Mouse (Mus musculus) A20 (cell line): ENCODE data around the gene Haus4.
A peak's percentile ranks its signal among the peaks of the same experiment; 100 is the strongest.

Experiments used
- DNase-seq: peaks from one replicate; pipeline ENCODE4 v3.0.0-alpha.2; 2011; ENCODE audit warnings: low read depth, low spot score

Haus4 gene

DNA sequence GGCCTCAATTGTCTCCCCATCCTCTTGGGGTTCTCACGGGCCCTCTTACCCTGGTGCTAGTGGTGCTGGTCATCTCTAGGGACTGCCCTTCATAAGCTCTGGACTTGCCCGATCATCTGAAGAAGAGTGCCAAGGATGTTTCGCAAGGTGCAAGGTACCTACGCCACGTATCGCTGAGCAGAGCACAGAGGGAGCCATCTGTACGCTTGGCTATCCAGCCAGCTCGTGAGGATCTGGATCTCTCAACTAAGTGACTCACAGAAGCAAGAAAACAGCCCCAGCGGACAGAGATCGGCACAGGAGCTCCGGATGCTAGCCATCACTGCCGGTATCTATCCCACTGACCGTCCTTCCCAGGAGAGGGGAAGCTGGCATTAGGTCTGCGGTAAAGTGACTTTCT is 57.7 kb downstream of the Haus4 start:
- no peak for DNase-seq

DNA sequence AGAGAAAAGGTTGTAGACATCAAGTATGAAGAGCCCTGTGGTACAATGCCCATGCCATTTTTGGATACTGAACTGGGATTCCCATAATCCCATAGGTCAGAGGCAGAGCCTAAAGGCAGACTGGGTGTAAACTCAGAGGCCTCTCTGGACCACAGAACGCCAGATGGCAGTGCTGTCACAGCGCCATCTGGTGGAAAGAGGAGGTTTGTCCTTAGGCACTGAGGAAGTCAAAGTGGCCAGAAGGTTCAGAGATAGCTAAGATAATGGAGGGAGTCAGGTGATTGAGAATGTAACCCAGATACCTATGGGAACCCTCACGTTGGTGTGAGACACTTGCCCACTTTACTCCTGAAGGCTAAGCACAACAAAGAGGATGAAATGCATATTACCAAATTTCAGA is 60.2 kb downstream of the Haus4 start:
- DNase-seq = peak; percentile 87

DNA sequence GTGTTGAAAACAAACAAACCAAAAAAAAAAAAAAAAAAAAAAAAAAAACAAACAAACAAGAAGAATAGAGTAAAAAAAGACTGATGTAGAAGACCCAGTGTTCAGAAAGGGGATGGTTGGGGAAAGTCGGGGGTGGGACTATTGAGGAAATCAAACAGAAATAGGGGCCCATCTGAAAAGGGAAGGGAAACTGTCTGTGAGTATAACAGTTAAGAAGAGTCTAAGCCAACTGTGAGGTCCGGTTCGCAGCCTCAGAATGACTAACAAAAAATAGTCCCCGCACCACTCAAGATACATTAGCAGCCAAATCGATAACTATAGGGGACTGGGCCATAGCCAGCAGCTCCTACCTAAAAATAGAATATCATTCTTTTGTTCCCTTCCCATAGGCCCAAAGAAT is 61.2 kb downstream of the Haus4 start:
- peak; percentile 59 for DNase-seq

DNA sequence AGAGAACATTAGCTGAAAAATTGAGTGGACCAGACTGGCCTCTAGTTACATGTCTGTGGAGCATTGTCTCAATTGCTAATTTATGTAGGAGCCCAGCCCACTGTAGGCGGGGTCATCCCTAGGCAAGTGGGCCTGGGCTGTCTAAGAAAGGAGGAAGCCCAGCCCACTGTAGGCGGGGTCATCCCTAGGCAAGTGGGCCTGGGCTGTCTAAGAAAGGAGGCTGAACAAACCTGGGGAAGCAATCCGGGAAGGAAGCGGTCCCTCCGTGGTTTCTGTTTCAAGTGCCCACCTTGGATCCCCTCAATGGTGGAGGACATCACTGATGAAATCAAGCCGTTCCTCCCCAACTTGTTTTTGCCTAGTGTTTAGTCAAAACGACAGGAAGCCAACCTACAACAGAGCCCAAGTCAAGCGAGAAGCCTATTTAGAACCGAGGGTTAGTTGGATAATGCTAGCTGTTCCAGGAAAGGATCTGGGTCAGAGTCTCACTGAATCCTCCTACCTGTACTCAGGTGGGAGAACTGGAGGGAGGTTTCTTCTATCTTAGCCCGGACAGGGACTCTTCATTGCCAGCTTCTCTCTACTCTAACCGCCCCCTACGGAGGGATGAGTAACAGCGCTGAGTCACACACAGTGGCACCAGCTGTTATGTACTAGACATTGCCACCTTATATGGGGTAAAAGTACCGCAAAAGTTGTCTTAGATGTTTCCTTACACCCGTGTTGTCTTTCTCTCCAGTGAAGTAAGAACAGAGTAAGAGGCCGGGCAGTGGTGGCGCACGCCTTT is 61.9 kb downstream of the Haus4 start:
- DNase-seq = peak; percentile 50
